Mouse (Mus musculus): Measurements from ENCODE around the gene Krt1. TPM values are rescaled to one million over a fixed set of nuclear protein-coding genes. Genes with fewer than 3 reads are reported as not detected.
A peak's percentile ranks its signal among the peaks of the same experiment; 100 is the strongest.

Krt1 gene
- not detected in 3 replicates for total RNA-seq (2017)

GRCm38 (mm10) chr15:101850694-101851093 lies at the start of gene Krt1:
Gene Krt1, minus strand, starts transcription at chr15:101850794.
- no peak for ATAC-seq (replicated peaks; ENCODE audit: insufficient number of reproducible peaks, low FRiP score, low TSS enrichment, poor library complexity, severe bottlenecking)

- ATAC-seq (replicated peaks; ENCODE audit: insufficient number of reproducible peaks, low FRiP score, low TSS enrichment, poor library complexity, severe bottlenecking) = no peak
Measured at GRCm38 (mm10) chr15:101895216-101895615, 44.6 kb upstream of the Krt1 start.

- no peak for ATAC-seq (replicated peaks; ENCODE audit: insufficient number of reproducible peaks, low FRiP score, low TSS enrichment, poor library complexity, severe bottlenecking)
Measured at GRCm38 (mm10) chr15:101892820-101893219, 42.2 kb upstream of the Krt1 start, which contains the start of gene Krt76. Gene Krt76, minus strand, starts transcription at chr15:101892920.

GRCm38 (mm10) chr15:101879776-101880175 lies 29.2 kb upstream of the Krt1 start:
- no peak for ATAC-seq (replicated peaks; ENCODE audit: insufficient number of reproducible peaks, low FRiP score, low TSS enrichment, poor library complexity, severe bottlenecking)

GRCm38 (mm10) chr15:101878041-101878440 lies 27.4 kb upstream of the Krt1 start:
- ATAC-seq (replicated peaks; ENCODE audit: insufficient number of reproducible peaks, low FRiP score, low TSS enrichment, poor library complexity, severe bottlenecking) = no peak

- no peak for ATAC-seq (replicated peaks; ENCODE audit: insufficient number of reproducible peaks, low FRiP score, low TSS enrichment, poor library complexity, severe bottlenecking)
Measured at GRCm38 (mm10) chr15:101874383-101874782, 23.8 kb upstream of the Krt1 start.

- ATAC-seq (replicated peaks; ENCODE audit: insufficient number of reproducible peaks, low FRiP score, low TSS enrichment, poor library complexity, severe bottlenecking) = no peak
Measured at GRCm38 (mm10) chr15:101873231-101873630, 22.6 kb upstream of the Krt1 start.

- ATAC-seq (replicated peaks; ENCODE audit: insufficient number of reproducible peaks, low FRiP score, low TSS enrichment, poor library complexity, severe bottlenecking) = no peak
Measured at GRCm38 (mm10) chr15:101869431-101869830, 18.8 kb upstream of the Krt1 start, which contains the start of gene Krt77. Gene Krt77, minus strand, starts transcription at chr15:101869705.

- ATAC-seq (replicated peaks; ENCODE audit: insufficient number of reproducible peaks, low FRiP score, low TSS enrichment, poor library complexity, severe bottlenecking) = no peak
Measured at GRCm38 (mm10) chr15:101866754-101867153, 16.2 kb upstream of the Krt1 start.

- no peak for ATAC-seq (replicated peaks; ENCODE audit: insufficient number of reproducible peaks, low FRiP score, low TSS enrichment, poor library complexity, severe bottlenecking)
Measured at GRCm38 (mm10) chr15:101860421-101861130, 10.0 kb upstream of the Krt1 start.

GRCm38 (mm10) chr15:101859735-101860170 lies 9.2 kb upstream of the Krt1 start:
- 0 out of 2 replicates have a peak, but pooled peaks have one; percentile 11 for ATAC-seq (replicated peaks; ENCODE audit: insufficient number of reproducible peaks, low FRiP score, low TSS enrichment, poor library complexity, severe bottlenecking)

GRCm38 (mm10) chr15:101858673-101859425 lies 8.3 kb upstream of the Krt1 start:
- ATAC-seq (replicated peaks; ENCODE audit: insufficient number of reproducible peaks, low FRiP score, low TSS enrichment, poor library complexity, severe bottlenecking) = no peak

- no peak for ATAC-seq (replicated peaks; ENCODE audit: insufficient number of reproducible peaks, low FRiP score, low TSS enrichment, poor library complexity, severe bottlenecking)
Measured at GRCm38 (mm10) chr15:101856696-101857095, 6.1 kb upstream of the Krt1 start.

- ATAC-seq (replicated peaks; ENCODE audit: insufficient number of reproducible peaks, low FRiP score, low TSS enrichment, poor library complexity, severe bottlenecking) = no peak
Measured at GRCm38 (mm10) chr15:101855732-101856131, 5.1 kb upstream of the Krt1 start.

- ATAC-seq (replicated peaks; ENCODE audit: insufficient number of reproducible peaks, low FRiP score, low TSS enrichment, poor library complexity, severe bottlenecking) = no peak
Measured at GRCm38 (mm10) chr15:101854294-101854693, 3.7 kb upstream of the Krt1 start.

GRCm38 (mm10) chr15:101852571-101852970 lies 2.0 kb upstream of the Krt1 start:
- ATAC-seq (replicated peaks; ENCODE audit: insufficient number of reproducible peaks, low FRiP score, low TSS enrichment, poor library complexity, severe bottlenecking) = no peak

- no peak for ATAC-seq (replicated peaks; ENCODE audit: insufficient number of reproducible peaks, low FRiP score, low TSS enrichment, poor library complexity, severe bottlenecking)
Measured at GRCm38 (mm10) chr15:101845971-101846403, 4.6 kb downstream of the Krt1 start.

GRCm38 (mm10) chr15:101843192-101843591 lies 7.4 kb downstream of the Krt1 start:
- no peak for ATAC-seq (replicated peaks; ENCODE audit: insufficient number of reproducible peaks, low FRiP score, low TSS enrichment, poor library complexity, severe bottlenecking)

- no peak for ATAC-seq (replicated peaks; ENCODE audit: insufficient number of reproducible peaks, low FRiP score, low TSS enrichment, poor library complexity, severe bottlenecking)
Measured at GRCm38 (mm10) chr15:101834784-101835328, 15.7 kb downstream of the Krt1 start.
